Mouse (Mus musculus) small intestine, adult 2 months (tissue): ENCODE data around the gene Prkrip1. TPM values are rescaled to one million over a fixed set of nuclear protein-coding genes. Genes with fewer than 3 reads are reported as not detected.
"Not testable (repeated sequence)": the region's sequence is repeated elsewhere in the genome, so short reads cannot be mapped to it uniquely, and the experiment has no call there.

ENCODE experiments used
- H3K27ac ChIP-seq: fragments of 200-500 bp; 2 replicates; pipeline ENCODE4 v1.5.1; 2012; ENCODE audit warnings: low read depth, low read length, control low read depth, inconsistent platforms; ENCODE audit not compliant: insufficient read depth
- H3K27me3 ChIP-seq: fragments of 200-500 bp; 2 replicates; pipeline ENCODE4 v1.6.1; 2012; ENCODE audit warnings: mild to moderate bottlenecking, moderate library complexity, low read length, inconsistent platforms; ENCODE audit not compliant: control insufficient read depth, insufficient read depth
- H3K36me3 ChIP-seq: fragments of 200-500 bp; 2 replicates; pipeline ENCODE4 v1.6.1; 2012; ENCODE audit warnings: mild to moderate bottlenecking, low read length, control low read depth, inconsistent platforms; ENCODE audit not compliant: control insufficient read depth, insufficient read depth
- H3K4me1 ChIP-seq: fragments of 200-500 bp; 2 replicates; pipeline ENCODE4 v1.6.1; 2012; ENCODE audit warnings: low read length, inconsistent platforms, mixed read lengths; ENCODE audit not compliant: control insufficient read depth, insufficient read depth, insufficient read length
- H3K4me3 ChIP-seq: fragments of 200-500 bp; 2 replicates; pipeline ENCODE4 v1.5.1; 2012; ENCODE audit warnings: low read depth, mild to moderate bottlenecking, control low read depth, inconsistent platforms, low read length, moderate library complexity
- CTCF ChIP-seq: fragments of 200-500 bp; IDR thresholded peaks from 2 replicates; pipeline ENCODE4 v1.5.1; 2012; ENCODE audit warnings: low read depth, mild to moderate bottlenecking, control low read depth, inconsistent platforms, low read length, moderate library complexity, mixed read lengths; ENCODE audit not compliant: insufficient replicate concordance, insufficient read length; ENCODE audit errors: extremely low read depth
- POLR2A ChIP-seq: fragments of 200-500 bp; IDR thresholded peaks from 2 replicates; pipeline ENCODE4 v1.6.1; 2012; ENCODE audit warnings: low read depth, mild to moderate bottlenecking, control low read depth, inconsistent platforms, low read length, moderate library complexity
- WGBS: fragments of 180-500 bp; shearing (Covaris S2); methylation state at CpG from one replicate; pipeline ENCODE4 v1.1.7; 2018; 5-methylcytosine and 5-hydroxymethylcytosine counted together
- polyA plus RNA-seq: library from polyadenylated mRNA; depleted of rRNA; stranded (reverse); fragments of >200 nt; gene quantifications from 2 replicates; pipeline ENCODE4 v1.2.3, GENCODE M21; 2012

Prkrip1 gene
- polyA plus RNA-seq, 1 experiment = 8.4 TPM

GRCm38 (mm10) chr5:136169626-136170511 lies 28.9 kb downstream of the Prkrip1 start:
- TF ChIP-seq CTCF (no peak), POLR2A (no peak)
- Histone ChIP-seq H3K27me3 (no peaks in the 10 kb centered on the region), H3K27ac (peak overlapping the region; percentile 58), H3K4me3 (peak overlapping the region; percentile 75), H3K36me3 (peaks cover 5% of the 10 kb centered on the region; the same call in 1 of the 2 replicates), H3K4me1 (peaks cover 27% of the 10 kb centered on the region; the same call in 1 of the 2 replicates)
- WGBS = 10% methylated on average over 15 of the region's 15 CpGs

GRCm38 (mm10) chr5:136168071-136168470 lies 30.7 kb downstream of the Prkrip1 start:
- 98% methylated on average over 3 of the region's 3 CpGs for WGBS

GRCm38 (mm10) chr5:136167296-136167695 lies 31.5 kb downstream of the Prkrip1 start:
- 51% methylated on average over 4 of the region's 4 CpGs for WGBS
- H3K4me1 ChIP-seq = peaks cover 13% of the 10 kb centered on the region; the same call in 1 of the 2 replicates
- peaks cover 8% of the 10 kb centered on the region; the same call in 1 of the 2 replicates for H3K36me3 ChIP-seq
- no peak overlapping the region for H3K4me3 ChIP-seq
- H3K27ac ChIP-seq = peak overlapping the region; percentile 44
- TF ChIP-seq CTCF = no peak
- no peak for TF ChIP-seq POLR2A
- no peaks in the 10 kb centered on the region for H3K27me3 ChIP-seq

More at GRCm38 (mm10) chr5:136168071-136168470, 30.7 kb downstream of the Prkrip1 start:
- H3K4me1 ChIP-seq = peaks cover 18% of the 10 kb centered on the region; the same call in 1 of the 2 replicates
- TF ChIP-seq POLR2A (no peak), CTCF (peak; percentile 50; the same call in 1 of the 2 replicates)
- H3K27me3 ChIP-seq = no peaks in the 10 kb centered on the region
- peaks cover 8% of the 10 kb centered on the region; the same call in 1 of the 2 replicates for H3K36me3 ChIP-seq
- H3K27ac ChIP-seq = peak overlapping the region; percentile 44; the same call in 1 of the 2 replicates
- no peak overlapping the region for H3K4me3 ChIP-seq

DNA sequence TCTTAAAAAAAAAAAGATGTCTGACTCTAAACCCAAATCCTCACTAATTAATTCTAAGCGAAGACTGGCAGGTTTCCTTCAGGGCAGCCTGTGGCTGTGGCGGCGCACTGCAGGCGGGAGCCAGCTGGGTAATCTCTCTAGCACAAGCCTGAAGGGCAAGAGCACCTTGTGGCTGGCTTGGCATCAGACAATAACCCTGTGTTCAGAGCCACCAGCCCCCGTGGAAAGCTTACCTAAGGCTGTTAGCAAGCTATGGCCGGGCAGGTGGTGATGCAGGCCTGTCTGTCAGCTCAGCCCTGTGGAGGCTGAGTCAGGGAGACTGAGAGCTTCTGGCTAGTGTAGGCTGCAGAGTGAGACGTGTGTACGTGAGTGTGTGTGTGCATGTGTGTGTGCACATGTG lies 33.5 kb downstream of the Prkrip1 start:
- 80% methylated on average over 8 of the region's 8 CpGs for WGBS
- H3K36me3 ChIP-seq = peaks cover 21% of the 10 kb centered on the region

GRCm38 (mm10) chr5:136163807-136164474 lies 34.8 kb downstream of the Prkrip1 start:
- 86% methylated on average over 11 of the region's 11 CpGs for WGBS
- TF ChIP-seq POLR2A (no peak), CTCF (no peak)
- Histone ChIP-seq H3K27me3 (no peaks in the 10 kb centered on the region), H3K4me3 (no peak overlapping the region), H3K4me1 (no peaks in the 10 kb centered on the region; the same call in 1 of the 2 replicates), H3K27ac (no peak overlapping the region), H3K36me3 (peaks cover 24% of the 10 kb centered on the region)

More for the DNA sequence above, 33.5 kb downstream of the Prkrip1 start:
- H3K27ac ChIP-seq = no peak overlapping the region
- no peak overlapping the region for H3K4me3 ChIP-seq
- TF ChIP-seq CTCF (no peak), POLR2A (no peak)
- H3K4me1 ChIP-seq = peaks cover 3% of the 10 kb centered on the region; the same call in 1 of the 2 replicates
- no peaks in the 10 kb centered on the region for H3K27me3 ChIP-seq

- not testable (repeated sequence) for H3K27ac ChIP-seq, H3K4me1 ChIP-seq, H3K4me3 ChIP-seq, H3K27me3 ChIP-seq
- H3K36me3 ChIP-seq = peaks cover 19% of the 10 kb centered on the region
- WGBS = 82% methylated on average over 11 of the region's 12 CpGs
These were observed 38.7 kb downstream of the Prkrip1 start for GRCm38 (mm10) chr5:136160084-136160483.

DNA sequence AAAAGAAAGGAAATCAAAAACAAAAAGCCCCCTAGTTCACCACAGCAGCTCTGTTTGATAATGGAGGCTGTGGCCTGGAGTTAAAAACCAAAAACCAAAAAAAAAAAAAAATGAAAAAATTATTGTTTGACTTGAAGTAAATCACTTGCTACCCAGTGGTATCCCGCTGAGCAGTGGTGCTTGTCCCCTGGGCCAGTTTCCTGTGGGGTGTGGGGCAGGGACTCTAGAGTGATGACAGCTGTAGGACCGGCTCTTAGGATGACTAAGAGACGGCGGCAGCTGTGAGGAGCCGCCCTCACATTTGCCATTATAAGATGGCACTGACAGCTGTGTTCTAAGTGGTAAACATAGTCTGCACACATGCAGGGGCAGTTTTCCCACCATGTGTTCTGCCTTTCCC lies 43.4 kb downstream of the Prkrip1 start:
- WGBS = 82% methylated on average over 5 of the region's 5 CpGs
- H3K36me3 ChIP-seq = peaks cover 4% of the 10 kb centered on the region; the same call in 1 of the 2 replicates
- no peaks in the 10 kb centered on the region for H3K27me3 ChIP-seq
- no peaks in the 10 kb centered on the region for H3K4me1 ChIP-seq
- no peak for TF ChIP-seq CTCF
- no peak for TF ChIP-seq POLR2A
- H3K4me3 ChIP-seq = no peak overlapping the region
- H3K27ac ChIP-seq = no peak overlapping the region
